Mouse (Mus musculus): ENCODE results near the gene Gm20422. TPM values are rescaled to one million over a fixed set of nuclear protein-coding genes. Genes with fewer than 3 reads are reported as not detected.
A peak's percentile ranks its signal among the peaks of the same experiment; 100 is the strongest.

The Gm20422 gene
- total RNA-seq (2021): 1 to 10 TPM in 1 of 2 experiments, under 1 TPM in 1; 0.47 to 2.1 TPM
- polyA plus RNA-seq (2012; rRNA removed): 0.64 TPM in 1 of 2 replicates, not detected in the other
- long read RNA-seq, partial matches to known transcripts: 0 of 3 reads
- long read RNA-seq, other reads (novel, unspliced or antisense): 3 of 3 reads

DNA sequence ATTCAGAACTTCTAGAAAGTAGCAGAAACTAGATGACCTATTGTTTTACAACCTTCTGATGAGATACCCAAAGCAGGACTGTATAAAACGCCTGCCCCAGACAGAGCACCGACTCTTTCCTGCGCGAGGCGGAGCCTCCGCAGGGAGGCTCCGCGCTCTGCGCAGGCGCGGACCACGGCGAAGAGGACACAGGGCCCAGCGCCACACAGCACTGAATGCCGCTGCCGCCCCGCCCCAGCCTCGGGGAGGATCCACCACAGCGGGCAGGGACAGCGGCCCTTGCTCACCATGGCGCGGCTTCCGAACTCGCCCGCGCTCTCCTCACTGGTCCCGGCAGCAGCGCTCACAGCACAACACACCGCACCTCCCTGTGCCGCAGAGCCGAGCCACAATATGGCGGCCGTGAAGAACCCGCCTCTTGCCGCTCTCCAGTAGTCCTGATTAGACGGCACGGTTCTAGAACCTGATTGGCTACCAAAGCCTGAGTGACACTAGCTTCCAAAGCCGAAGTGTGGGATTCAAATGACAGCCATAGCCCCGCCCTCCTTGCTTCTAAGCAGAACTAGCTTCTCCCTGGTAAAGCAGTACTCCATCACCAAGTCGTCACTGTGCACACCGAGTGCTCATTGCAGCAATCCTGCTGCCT is at the start of gene Gm20422:
Gene Gm20422, minus strand, starts transcription at position 384 of the 646 bp plus-strand sequence.
- Histone ChIP-seq H3K79me2 (replicated peaks; ENCODE audit: control insufficient read depth, insufficient read depth, low read length) (peaks cover 8% of the 10 kb centered on the region), H3K27ac (peak within 1 kb of the TSS; percentile 99), H3K27me3 (ENCODE audit: control insufficient read depth, insufficient read depth, low read length) (no peaks in the 10 kb centered on the region), H3K4me1 (ENCODE audit: control insufficient read depth, insufficient read depth, low read length) (no peaks in the 10 kb centered on the region; the same call in 1 of the 2 replicates), H3K9ac (ENCODE audit: low read depth, low read length) (peak within 1 kb of the TSS; percentile 99), H3K36me3 (ENCODE audit: control insufficient read depth, insufficient read depth, low read length) (peaks cover 3% of the 10 kb centered on the region; the same call in 1 of the 2 replicates), H3K4me3 (peak within 1 kb of the TSS; percentile 86)
- DNase-seq: peak; percentile 91 to 95
- TF ChIP-seq CTCF (IDR thresholded peaks at IDR 0.05): no peak
- TF ChIP-seq EP300 (IDR thresholded peaks at IDR 0.05; ENCODE audit: insufficient read depth, low read depth, low read length): 0 out of 2 replicates have a peak, but pooled peaks have one; percentile 13
- peak; percentile 95 for TF ChIP-seq POLR2A (IDR thresholded peaks at IDR 0.05; ENCODE audit: insufficient read depth, low read depth, low read length)
- intact Hi-C loops (cut with DNase I): loop anchor here (2.0 to 10.0 kb wide), 3 partner anchors 16 to 122 kb away; partner anchors contain the start of genes Atp13a1, Zfp866, Zfp869 and Zfp964
- WGBS: 1% methylated on average over 41 of the region's 41 CpGs

GRCm38 (mm10) chr8:69822386-69823191 is 47.9 kb upstream of the Gm20422 start, which contains the start of gene Lpar2:
Gene Lpar2, plus strand, starts transcription at chr8:69822429.
- 12% methylated on average over 30 of the region's 35 CpGs for WGBS
- peak within 1 kb of the TSS; percentile 44 for H3K4me3 ChIP-seq
- DNase-seq: peak; percentile 38 to 61
- no peaks in the 10 kb centered on the region for H3K27me3 ChIP-seq (ENCODE audit: control insufficient read depth, insufficient read depth, low read length)
- peak within 1 kb of the TSS; percentile 56 for H3K9ac ChIP-seq (ENCODE audit: low read depth, low read length)
- peaks cover 2% of the 10 kb centered on the region; the same call in 1 of the 2 replicates for H3K4me1 ChIP-seq (ENCODE audit: control insufficient read depth, insufficient read depth, low read length)
- no peaks in the 10 kb centered on the region for H3K36me3 ChIP-seq (ENCODE audit: control insufficient read depth, insufficient read depth, low read length)
- intact Hi-C loops (cut with DNase I): no loop called here
- H3K27ac ChIP-seq: no peak within 1 kb of the TSS
- H3K79me2 ChIP-seq (replicated peaks; ENCODE audit: control insufficient read depth, insufficient read depth, low read length): no peaks in the 10 kb centered on the region
- TF ChIP-seq POLR2A (IDR thresholded peaks at IDR 0.05; ENCODE audit: insufficient read depth, low read depth, low read length) (no peak), CTCF (IDR thresholded peaks at IDR 0.05) (no peak), EP300 (IDR thresholded peaks at IDR 0.05; ENCODE audit: insufficient read depth, low read depth, low read length) (no peak)

GRCm38 (mm10) chr8:69821971-69822385 is 47.3 kb upstream of the Gm20422 start:
- Histone ChIP-seq H3K36me3 (ENCODE audit: control insufficient read depth, insufficient read depth, low read length) (no peaks in the 10 kb centered on the region), H3K27me3 (ENCODE audit: control insufficient read depth, insufficient read depth, low read length) (no peaks in the 10 kb centered on the region), H3K4me1 (ENCODE audit: control insufficient read depth, insufficient read depth, low read length) (peaks cover 2% of the 10 kb centered on the region; the same call in 1 of the 2 replicates), H3K27ac (no peak overlapping the region), H3K9ac (ENCODE audit: low read depth, low read length) (peak overlapping the region; percentile 56), H3K4me3 (no peak overlapping the region), H3K79me2 (replicated peaks; ENCODE audit: control insufficient read depth, insufficient read depth, low read length) (no peaks in the 10 kb centered on the region)
- TF ChIP-seq EP300 (IDR thresholded peaks at IDR 0.05; ENCODE audit: insufficient read depth, low read depth, low read length) (no peak), POLR2A (IDR thresholded peaks at IDR 0.05; ENCODE audit: insufficient read depth, low read depth, low read length) (no peak), CTCF (IDR thresholded peaks at IDR 0.05) (no peak)
- WGBS: under 1% methylated on average over 14 of the region's 22 CpGs
- intact Hi-C loops (cut with DNase I): no loop called here
- no peak for DNase-seq

GRCm38 (mm10) chr8:69820466-69820865 is 45.8 kb upstream of the Gm20422 start:
- 75% methylated on average over 9 of the region's 9 CpGs for WGBS
- Histone ChIP-seq H3K27me3 (ENCODE audit: control insufficient read depth, insufficient read depth, low read length) (no peaks in the 10 kb centered on the region), H3K4me1 (ENCODE audit: control insufficient read depth, insufficient read depth, low read length) (peaks cover 2% of the 10 kb centered on the region; the same call in 1 of the 2 replicates), H3K27ac (no peak overlapping the region), H3K9ac (ENCODE audit: low read depth, low read length) (no peak overlapping the region), H3K79me2 (replicated peaks; ENCODE audit: control insufficient read depth, insufficient read depth, low read length) (no peaks in the 10 kb centered on the region), H3K4me3 (no peak overlapping the region), H3K36me3 (ENCODE audit: control insufficient read depth, insufficient read depth, low read length) (no peaks in the 10 kb centered on the region)
- intact Hi-C loops (cut with DNase I): no loop called here
- DNase-seq: no peak
- TF ChIP-seq CTCF (IDR thresholded peaks at IDR 0.05) (no peak), EP300 (IDR thresholded peaks at IDR 0.05; ENCODE audit: insufficient read depth, low read depth, low read length) (no peak), POLR2A (IDR thresholded peaks at IDR 0.05; ENCODE audit: insufficient read depth, low read depth, low read length) (no peak)

DNA sequence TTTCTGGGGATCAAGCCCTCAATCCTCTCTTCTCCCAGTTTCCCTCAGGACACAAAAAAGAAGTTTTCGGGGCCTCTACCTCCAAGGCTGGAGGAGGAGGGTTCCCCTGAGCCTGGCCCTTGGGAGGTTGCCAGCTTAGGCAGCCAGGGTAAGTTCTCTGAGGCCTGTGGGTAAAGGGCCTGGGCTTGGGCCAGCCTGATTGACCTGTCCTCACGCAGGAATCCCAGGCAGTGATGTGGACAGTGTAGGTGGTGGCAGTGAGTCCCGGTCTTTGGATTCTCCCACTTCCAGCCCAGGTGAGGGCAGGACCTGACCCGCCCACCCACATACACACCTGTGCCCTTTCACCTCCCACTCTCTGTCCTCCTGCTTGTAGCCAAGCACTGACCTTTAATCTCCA is 40.7 kb upstream of the Gm20422 start:
- no peaks in the 10 kb centered on the region for H3K4me1 ChIP-seq (ENCODE audit: control insufficient read depth, insufficient read depth, low read length)
- intact Hi-C loops (cut with DNase I): no loop called here
- no peak overlapping the region for H3K4me3 ChIP-seq
- H3K36me3 ChIP-seq (ENCODE audit: control insufficient read depth, insufficient read depth, low read length): no peaks in the 10 kb centered on the region
- no peak overlapping the region for H3K9ac ChIP-seq (ENCODE audit: low read depth, low read length)
- TF ChIP-seq POLR2A (IDR thresholded peaks at IDR 0.05; ENCODE audit: insufficient read depth, low read depth, low read length) (no peak), CTCF (IDR thresholded peaks at IDR 0.05) (no peak), EP300 (IDR thresholded peaks at IDR 0.05; ENCODE audit: insufficient read depth, low read depth, low read length) (no peak)
- no peaks in the 10 kb centered on the region for H3K79me2 ChIP-seq (replicated peaks; ENCODE audit: control insufficient read depth, insufficient read depth, low read length)
- H3K27ac ChIP-seq: no peak overlapping the region
- whole genome bisulfite sequencing: 89% methylated on average over 4 of the region's 4 CpGs
- DNase-seq: no peak
- no peaks in the 10 kb centered on the region for H3K27me3 ChIP-seq (ENCODE audit: control insufficient read depth, insufficient read depth, low read length)
